Mouse (Mus musculus): ENCODE results near the gene Vsig8. TPM values are rescaled to one million over a fixed set of nuclear protein-coding genes. Genes with fewer than 3 reads are reported as not detected.

Vsig8 gene
- polyA plus RNA-seq, 1 experiment: 12.1 TPM

GRCm38 (mm10) chr1:172563465-172563828 is 7.7 kb downstream of the Vsig8 start:
- no peak overlapping the region for H3K27ac ChIP-seq (ENCODE audit: control insufficient read depth, insufficient read depth, low read depth, low read length)
- H3K27me3 ChIP-seq (ENCODE audit: control insufficient read depth, insufficient read depth, low read length): no peaks in the 10 kb centered on the region
- TF ChIP-seq CTCF (IDR thresholded peaks at IDR 0.05; ENCODE audit: control insufficient read depth, insufficient read depth, insufficient replicate concordance, low read depth, low read length): no peak
- no peak for TF ChIP-seq POLR2A (IDR thresholded peaks at IDR 0.05; ENCODE audit: control insufficient read depth, low read depth, low read length)
- no peaks in the 10 kb centered on the region for H3K36me3 ChIP-seq (ENCODE audit: control insufficient read depth, insufficient read depth, low read length)
- H3K4me3 ChIP-seq (ENCODE audit: control insufficient read depth, low read depth, low read length): no peak overlapping the region; the same call in 1 of the 2 replicates
- peaks cover 9% of the 10 kb centered on the region for H3K4me1 ChIP-seq (ENCODE audit: control insufficient read depth, insufficient read depth, low read length)

GRCm38 (mm10) chr1:172566131-172566530 is 10.4 kb downstream of the Vsig8 start:
- no peaks in the 10 kb centered on the region for H3K36me3 ChIP-seq (ENCODE audit: control insufficient read depth, insufficient read depth, low read length)
- H3K27ac ChIP-seq (ENCODE audit: control insufficient read depth, insufficient read depth, low read depth, low read length): no peak overlapping the region
- no peaks in the 10 kb centered on the region for H3K27me3 ChIP-seq (ENCODE audit: control insufficient read depth, insufficient read depth, low read length)
- no peak overlapping the region for H3K4me3 ChIP-seq (ENCODE audit: control insufficient read depth, low read depth, low read length)
- TF ChIP-seq CTCF (IDR thresholded peaks at IDR 0.05; ENCODE audit: control insufficient read depth, insufficient read depth, insufficient replicate concordance, low read depth, low read length) (no peak), POLR2A (IDR thresholded peaks at IDR 0.05; ENCODE audit: control insufficient read depth, low read depth, low read length) (no peak)
- H3K4me1 ChIP-seq (ENCODE audit: control insufficient read depth, insufficient read depth, low read length): peaks cover 9% of the 10 kb centered on the region

- peaks cover 6% of the 10 kb centered on the region for H3K4me1 ChIP-seq (ENCODE audit: control insufficient read depth, insufficient read depth, low read length)
- no peak for TF ChIP-seq CTCF (IDR thresholded peaks at IDR 0.05; ENCODE audit: control insufficient read depth, insufficient read depth, insufficient replicate concordance, low read depth, low read length)
- TF ChIP-seq POLR2A (IDR thresholded peaks at IDR 0.05; ENCODE audit: control insufficient read depth, low read depth, low read length): no peak
- H3K27me3 ChIP-seq (ENCODE audit: control insufficient read depth, insufficient read depth, low read length): no peaks in the 10 kb centered on the region
- H3K27ac ChIP-seq (ENCODE audit: control insufficient read depth, insufficient read depth, low read depth, low read length): no peak overlapping the region
- no peaks in the 10 kb centered on the region for H3K36me3 ChIP-seq (ENCODE audit: control insufficient read depth, insufficient read depth, low read length)
- peak overlapping the region; percentile 71 for H3K4me3 ChIP-seq (ENCODE audit: control insufficient read depth, low read depth, low read length)
Observed at GRCm38 (mm10) chr1:172567758-172568157, 12.0 kb downstream of the Vsig8 start.

GRCm38 (mm10) chr1:172580116-172580515 is 24.4 kb downstream of the Vsig8 start:
- H3K4me3 ChIP-seq (ENCODE audit: control insufficient read depth, low read depth, low read length): no peak overlapping the region
- H3K4me1 ChIP-seq (ENCODE audit: control insufficient read depth, insufficient read depth, low read length): no peaks in the 10 kb centered on the region
- H3K27ac ChIP-seq (ENCODE audit: control insufficient read depth, insufficient read depth, low read depth, low read length): no peak overlapping the region
- no peaks in the 10 kb centered on the region for H3K27me3 ChIP-seq (ENCODE audit: control insufficient read depth, insufficient read depth, low read length)
- no peaks in the 10 kb centered on the region for H3K36me3 ChIP-seq (ENCODE audit: control insufficient read depth, insufficient read depth, low read length)
- TF ChIP-seq POLR2A (IDR thresholded peaks at IDR 0.05; ENCODE audit: control insufficient read depth, low read depth, low read length): no peak
- TF ChIP-seq CTCF (IDR thresholded peaks at IDR 0.05; ENCODE audit: control insufficient read depth, insufficient read depth, insufficient replicate concordance, low read depth, low read length): no peak

- TF ChIP-seq CTCF (IDR thresholded peaks at IDR 0.05; ENCODE audit: control insufficient read depth, insufficient read depth, insufficient replicate concordance, low read depth, low read length) (no peak), POLR2A (IDR thresholded peaks at IDR 0.05; ENCODE audit: control insufficient read depth, low read depth, low read length) (no peak)
- Histone ChIP-seq H3K27me3 (ENCODE audit: control insufficient read depth, insufficient read depth, low read length) (no peaks in the 10 kb centered on the region), H3K36me3 (ENCODE audit: control insufficient read depth, insufficient read depth, low read length) (no peaks in the 10 kb centered on the region)
Observed at GRCm38 (mm10) chr1:172582436-172582835, 26.7 kb downstream of the Vsig8 start.

GRCm38 (mm10) chr1:172584271-172584670 is 28.5 kb downstream of the Vsig8 start:
- H3K27me3 ChIP-seq (ENCODE audit: control insufficient read depth, insufficient read depth, low read length): no peaks in the 10 kb centered on the region
- H3K4me1 ChIP-seq (ENCODE audit: control insufficient read depth, insufficient read depth, low read length): peaks cover 4% of the 10 kb centered on the region; the same call in 1 of the 2 replicates
- no peaks in the 10 kb centered on the region for H3K36me3 ChIP-seq (ENCODE audit: control insufficient read depth, insufficient read depth, low read length)
- no peak overlapping the region for H3K4me3 ChIP-seq (ENCODE audit: control insufficient read depth, low read depth, low read length)
- H3K27ac ChIP-seq (ENCODE audit: control insufficient read depth, insufficient read depth, low read depth, low read length): no peak overlapping the region
- TF ChIP-seq POLR2A (IDR thresholded peaks at IDR 0.05; ENCODE audit: control insufficient read depth, low read depth, low read length) (no peak), CTCF (IDR thresholded peaks at IDR 0.05; ENCODE audit: control insufficient read depth, insufficient read depth, insufficient replicate concordance, low read depth, low read length) (no peak)

More at GRCm38 (mm10) chr1:172582436-172582835, 26.7 kb downstream of the Vsig8 start:
- H3K27ac ChIP-seq (ENCODE audit: control insufficient read depth, insufficient read depth, low read depth, low read length): no peak overlapping the region
- no peaks in the 10 kb centered on the region for H3K4me1 ChIP-seq (ENCODE audit: control insufficient read depth, insufficient read depth, low read length)
- H3K4me3 ChIP-seq (ENCODE audit: control insufficient read depth, low read depth, low read length): no peak overlapping the region

GRCm38 (mm10) chr1:172585026-172585425 is 29.3 kb downstream of the Vsig8 start:
- H3K4me3 ChIP-seq (ENCODE audit: control insufficient read depth, low read depth, low read length): no peak overlapping the region
- no peaks in the 10 kb centered on the region for H3K27me3 ChIP-seq (ENCODE audit: control insufficient read depth, insufficient read depth, low read length)
- H3K27ac ChIP-seq (ENCODE audit: control insufficient read depth, insufficient read depth, low read depth, low read length): no peak overlapping the region
- H3K36me3 ChIP-seq (ENCODE audit: control insufficient read depth, insufficient read depth, low read length): no peaks in the 10 kb centered on the region
- TF ChIP-seq CTCF (IDR thresholded peaks at IDR 0.05; ENCODE audit: control insufficient read depth, insufficient read depth, insufficient replicate concordance, low read depth, low read length) (no peak), POLR2A (IDR thresholded peaks at IDR 0.05; ENCODE audit: control insufficient read depth, low read depth, low read length) (no peak)
- peaks cover 4% of the 10 kb centered on the region; the same call in 1 of the 2 replicates for H3K4me1 ChIP-seq (ENCODE audit: control insufficient read depth, insufficient read depth, low read length)
